Mouse (Mus musculus): ENCODE results near the gene Id4. TPM values are rescaled to one million over a fixed set of nuclear protein-coding genes. Genes with fewer than 3 reads are reported as not detected.

The Id4 gene
- polyA plus RNA-seq, 1 experiment from 2014 or later, result 148 TPM

DNA sequence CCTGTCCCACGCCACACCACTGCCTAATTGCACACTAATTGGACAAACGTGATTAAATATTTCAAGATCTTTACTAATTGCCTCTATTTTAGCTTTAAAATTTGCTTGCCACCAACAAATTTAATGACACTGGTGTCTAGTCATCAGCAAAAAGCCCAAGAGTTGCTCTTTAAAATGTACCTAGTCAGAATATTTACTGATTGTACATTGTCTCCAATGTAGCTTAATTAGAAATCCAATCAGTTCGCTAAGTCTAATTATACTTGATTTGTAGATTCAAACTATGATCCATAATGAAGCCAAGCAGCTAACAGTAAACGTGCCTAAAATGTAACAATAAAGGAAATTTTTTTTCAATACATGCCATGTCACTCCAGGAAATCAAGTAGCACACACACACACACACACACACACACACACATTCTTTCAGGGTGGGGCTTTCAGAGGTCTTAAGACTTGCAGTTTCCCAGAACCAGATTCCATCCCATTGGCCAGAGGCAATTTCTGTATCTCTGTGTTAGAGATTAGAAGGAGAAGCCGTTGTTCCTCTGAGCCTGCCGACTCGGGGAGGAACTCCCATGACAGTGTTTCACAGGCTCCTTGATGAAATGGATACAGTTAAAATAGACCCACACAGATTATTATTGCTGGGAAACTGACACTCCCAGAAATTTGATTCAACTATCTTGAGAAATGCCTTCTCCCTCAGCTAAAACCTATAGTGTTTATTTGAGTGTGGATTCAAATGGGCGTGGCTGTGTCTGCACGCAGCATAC, 24.1 kb downstream of the Id4 start:
- no peak overlapping the region for H3K4me2 ChIP-seq (ENCODE audit: low read length)
- no peaks in the 10 kb centered on the region for H3K9me3 ChIP-seq (replicated peaks; ENCODE audit: control insufficient read depth, low read length, poor library complexity, severe bottlenecking)
- no peaks in the 10 kb centered on the region for H3K36me3 ChIP-seq (ENCODE audit: control insufficient read depth, insufficient read depth, low read length)
- H3K4me3 ChIP-seq (ENCODE audit: low read depth, low read length), result no peak overlapping the region
- H3K27me3 ChIP-seq (ENCODE audit: control insufficient read depth, insufficient read depth, low read depth, low read length), result no peaks in the 10 kb centered on the region
- peaks cover 12% of the 10 kb centered on the region for H3K4me1 ChIP-seq (ENCODE audit: control insufficient read depth, insufficient read depth, low read length)
- no peak overlapping the region; the same call in 1 of the 2 replicates for H3K27ac ChIP-seq (ENCODE audit: low read length)
- no peak for ATAC-seq
- WGBS, result 66% methylated on average over 9 of the region's 9 CpGs
- H3K9ac ChIP-seq (ENCODE audit: low read depth, low read length), result no peak overlapping the region

DNA sequence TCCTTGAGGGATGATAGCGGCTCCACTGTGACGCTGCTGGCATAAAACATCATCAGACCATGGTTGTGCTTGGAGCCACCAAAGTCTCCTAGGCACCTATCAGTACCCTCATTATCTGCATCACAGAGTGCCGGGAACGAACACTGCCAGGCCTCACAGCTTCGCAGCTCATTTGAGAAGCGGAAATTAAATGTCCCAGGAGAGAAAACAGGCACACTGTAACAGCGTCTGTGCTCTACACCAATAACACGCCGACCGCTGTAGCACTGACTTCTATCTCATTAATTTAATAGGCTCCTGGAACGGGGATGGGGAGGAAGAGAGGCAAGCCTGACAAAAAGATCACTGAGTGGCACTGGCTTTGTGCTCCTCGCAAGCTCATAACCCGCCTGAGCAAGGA, 29.4 kb downstream of the Id4 start:
- Histone ChIP-seq H3K27me3 (ENCODE audit: control insufficient read depth, insufficient read depth, low read depth, low read length) (no peaks in the 10 kb centered on the region), H3K27ac (ENCODE audit: low read length) (peak overlapping the region; percentile 73), H3K4me1 (ENCODE audit: control insufficient read depth, insufficient read depth, low read length) (peaks cover 28% of the 10 kb centered on the region), H3K4me3 (ENCODE audit: low read depth, low read length) (no peak overlapping the region), H3K9ac (ENCODE audit: low read depth, low read length) (peak overlapping the region; percentile 24), H3K4me2 (ENCODE audit: low read length) (peak overlapping the region; percentile 21), H3K9me3 (replicated peaks; ENCODE audit: control insufficient read depth, low read length, poor library complexity, severe bottlenecking) (no peaks in the 10 kb centered on the region), H3K36me3 (ENCODE audit: control insufficient read depth, insufficient read depth, low read length) (no peaks in the 10 kb centered on the region)
- ATAC-seq, result peak; percentile 85
- 15% methylated on average over 13 of the region's 13 CpGs for WGBS

DNA sequence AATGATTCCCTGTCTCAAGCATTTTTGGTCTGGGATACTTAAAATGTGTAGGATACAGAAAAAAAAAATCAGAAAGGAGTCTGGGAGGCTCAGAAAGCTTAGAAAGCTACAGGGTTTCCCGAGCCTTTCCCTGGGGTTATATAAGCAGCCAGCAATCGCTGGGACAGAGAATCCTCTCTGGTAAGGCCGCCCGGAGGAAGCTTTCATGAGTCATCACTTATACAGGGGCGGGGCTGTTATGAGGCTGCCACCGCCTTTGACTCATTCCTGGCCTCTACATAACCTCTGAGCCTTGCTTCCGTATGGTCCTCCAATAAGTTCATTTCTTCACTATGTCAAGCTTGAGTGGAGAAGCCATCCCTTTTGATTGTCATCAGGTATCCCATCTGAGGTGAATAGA, 53.5 kb downstream of the Id4 start:
- H3K4me3 ChIP-seq (ENCODE audit: low read depth, low read length), result no peak overlapping the region
- no peak overlapping the region for H3K27ac ChIP-seq (ENCODE audit: low read length)
- WGBS, result 76% methylated on average over 7 of the region's 7 CpGs
- no peak overlapping the region for H3K4me2 ChIP-seq (ENCODE audit: low read length)
- H3K9ac ChIP-seq (ENCODE audit: low read depth, low read length), result no peak overlapping the region
- H3K4me1 ChIP-seq (ENCODE audit: control insufficient read depth, insufficient read depth, low read length), result peaks cover 13% of the 10 kb centered on the region
- no peak for ATAC-seq
- no peaks in the 10 kb centered on the region for H3K9me3 ChIP-seq (replicated peaks; ENCODE audit: control insufficient read depth, low read length, poor library complexity, severe bottlenecking)
- H3K36me3 ChIP-seq (ENCODE audit: control insufficient read depth, insufficient read depth, low read length), result no peaks in the 10 kb centered on the region
- no peaks in the 10 kb centered on the region for H3K27me3 ChIP-seq (ENCODE audit: control insufficient read depth, insufficient read depth, low read depth, low read length)
